14 mouse cellular contexts compared by ENCODE assay signal in the genomic region with DNA sequence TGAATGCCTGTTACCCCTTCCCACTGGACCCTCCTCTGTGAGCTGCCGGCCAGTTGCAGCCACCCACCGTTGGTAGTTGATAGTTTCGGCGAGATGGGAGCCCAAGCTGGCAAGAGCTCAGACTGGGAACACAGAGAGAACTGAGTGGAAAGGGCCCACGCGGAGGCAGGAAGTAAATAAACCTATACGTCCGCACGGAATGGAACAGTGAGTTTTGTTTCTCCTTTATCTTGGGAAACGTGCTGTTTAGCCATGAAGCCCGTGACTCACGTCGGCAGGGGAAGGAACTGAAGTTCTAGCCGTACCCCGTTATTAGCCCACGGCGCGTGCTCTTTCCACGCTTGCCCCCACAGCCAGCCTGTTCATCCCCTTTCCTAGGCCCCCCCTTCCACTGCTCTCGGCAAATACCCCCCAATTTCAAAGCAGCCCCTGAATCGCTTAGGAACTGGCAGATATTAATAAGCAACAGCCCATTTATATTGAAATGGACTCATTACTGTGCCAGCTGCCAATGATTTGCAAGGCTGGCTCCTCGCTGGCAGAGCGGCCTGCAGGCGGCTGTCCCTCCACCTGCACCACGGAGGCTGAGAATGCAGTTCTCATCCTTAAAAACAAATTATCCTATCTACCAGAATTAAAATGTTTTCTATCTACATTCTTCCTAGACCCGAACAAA.
DNase-seq lines count a peak whose midpoint lies in the region; ATAC-seq and TF ChIP-seq lines count a peak whose summit lies in the region.
"Had no signal": no experiment of that assay in that cellular context is flagged by ENCODE, and none has a peak within 500 bp of the region (broad histone marks: within the 10 kb centered on the region; RNA-seq: fewer than 3 reads in every experiment).

No protein-coding gene starts in this region.

- H3K9me3 ChIP-seq in heart, embryonic 13.5 days: no peaks in the 10 kb centered on the region
- no peaks in the 10 kb centered on the region for H3K9me3 ChIP-seq in midbrain, embryonic 14.5 days (ENCODE audit: control insufficient read depth, low read length)
- H3K9me3 ChIP-seq in midbrain, embryonic 11.5 days (ENCODE audit: control insufficient read depth, low read length): no peaks in the 10 kb centered on the region
- H3K9me3 ChIP-seq in forebrain, postnatal 0 days (ENCODE audit: low read length): no peaks in the 10 kb centered on the region
- H3K9me3 ChIP-seq in neural tube, embryonic 14.5 days (ENCODE audit: control insufficient read depth, low read length): no peaks in the 10 kb centered on the region

- H3K36me3 ChIP-seq in heart, embryonic 13.5 days: no peaks in the 10 kb centered on the region
- no peaks in the 10 kb centered on the region for H3K36me3 ChIP-seq in midbrain, embryonic 14.5 days (ENCODE audit: control insufficient read depth, insufficient read depth, low read length)
- no peaks in the 10 kb centered on the region for H3K36me3 ChIP-seq in midbrain, embryonic 11.5 days (ENCODE audit: control insufficient read depth, insufficient read depth, low read length)
- H3K36me3 ChIP-seq in forebrain, postnatal 0 days (ENCODE audit: insufficient read depth): no peaks in the 10 kb centered on the region
- H3K36me3 ChIP-seq in neural tube, embryonic 14.5 days (ENCODE audit: control insufficient read depth, insufficient read depth, low read length): no peaks in the 10 kb centered on the region

- H3K4me2 ChIP-seq in heart, embryonic 13.5 days: peak overlapping the region; percentile 36; the same call in 1 of the 2 replicates
- H3K4me2 ChIP-seq in midbrain, embryonic 14.5 days (ENCODE audit: low read length): peak overlapping the region; percentile 38
- no peak overlapping the region for H3K4me2 ChIP-seq in midbrain, embryonic 11.5 days
- H3K4me2 ChIP-seq in forebrain, postnatal 0 days (ENCODE audit: low read depth): peak overlapping the region; percentile 34
- no peak overlapping the region for H3K4me2 ChIP-seq in neural tube, embryonic 14.5 days (ENCODE audit: low read depth, low read length)

- no peak overlapping the region for H3K4me3 ChIP-seq in heart, embryonic 13.5 days
- H3K4me3 ChIP-seq in midbrain, embryonic 14.5 days (replicated peaks; ENCODE audit: low read depth, low read length): no peak overlapping the region
- H3K4me3 ChIP-seq in midbrain, embryonic 11.5 days (ENCODE audit: low read depth, low read length): no peak overlapping the region
- H3K4me3 ChIP-seq in forebrain, postnatal 0 days (ENCODE audit: low read depth, low read length): no peak overlapping the region
- no peak overlapping the region for H3K4me3 ChIP-seq in neural tube, embryonic 14.5 days (ENCODE audit: low read depth, low read length)
- H3K4me3 ChIP-seq: erythroblast, embryonic 14.5 days had no signal

- ATAC-seq in heart, embryonic 13.5 days (ENCODE audit: extremely low read depth, insufficient number of reproducible peaks, low FRiP score, low TSS enrichment): no peak
- ATAC-seq in midbrain, embryonic 14.5 days (ENCODE audit: low FRiP score, low TSS enrichment): no peak
- no peak for ATAC-seq in midbrain, embryonic 11.5 days (ENCODE audit: low FRiP score)
- peak; percentile 56; the same call in 1 of the 2 replicates for ATAC-seq in forebrain, postnatal 0 days
- peak; percentile 32; the same call in 1 of the 2 replicates for ATAC-seq in neural tube, embryonic 14.5 days (ENCODE audit: low read depth)

- H3K27me3 ChIP-seq in heart, embryonic 13.5 days (replicated peaks): no peaks in the 10 kb centered on the region
- H3K27me3 ChIP-seq in midbrain, embryonic 14.5 days (ENCODE audit: control insufficient read depth, insufficient read depth, low read length): no peaks in the 10 kb centered on the region
- H3K27me3 ChIP-seq in midbrain, embryonic 11.5 days (ENCODE audit: control insufficient read depth, insufficient read depth, low read length): no peaks in the 10 kb centered on the region
- no peaks in the 10 kb centered on the region for H3K27me3 ChIP-seq in forebrain, postnatal 0 days (ENCODE audit: insufficient read depth, low read length)
- H3K27me3 ChIP-seq in neural tube, embryonic 14.5 days (ENCODE audit: control insufficient read depth, insufficient read depth, low read length): no peaks in the 10 kb centered on the region

- no peak for DNase-seq in heart, adult 9 months (ENCODE audit: low spot score in 2 of 2)
- peak; percentile 55 for DNase-seq in midbrain, embryonic 14.5 days
- no peak for DNase-seq in midbrain, embryonic 11.5 days (ENCODE audit: low spot score, missing footprints)
- DNase-seq in forebrain, postnatal 0 days: no peak
- DNase-seq in MN1 (ENCODE audit: low spot score): no peak
- no peak for DNase-seq in layer of hippocampus, postnatal 14 days (ENCODE audit: low spot score in 2 of 2)
- DNase-seq: adrenal gland, postnatal 14 days; cerebellum, adult 9-11 months; kidney, adult 8-10 months; layer of hippocampus, postnatal 36 days; lung, postnatal 14 days had no signal

- H3K4me1 ChIP-seq in heart, embryonic 13.5 days: peaks cover 5% of the 10 kb centered on the region; the same call in 1 of the 2 replicates
- peaks cover 19% of the 10 kb centered on the region for H3K4me1 ChIP-seq in midbrain, embryonic 14.5 days (ENCODE audit: control insufficient read depth, insufficient read depth, low read length)
- peaks cover 8% of the 10 kb centered on the region for H3K4me1 ChIP-seq in midbrain, embryonic 11.5 days (ENCODE audit: control insufficient read depth, insufficient read depth, low read length)
- H3K4me1 ChIP-seq in forebrain, postnatal 0 days (ENCODE audit: insufficient read depth): peaks cover 10% of the 10 kb centered on the region; the same call in 1 of the 2 replicates
- no peaks in the 10 kb centered on the region for H3K4me1 ChIP-seq in neural tube, embryonic 14.5 days (ENCODE audit: control insufficient read depth, insufficient read depth, low read length)

- 70% methylated on average over 26 of the region's 26 CpGs for WGBS in heart, embryonic 13.5 days
- WGBS in midbrain, embryonic 14.5 days: 50% methylated on average over 26 of the region's 26 CpGs
- WGBS in midbrain, embryonic 11.5 days: 81% methylated on average over 26 of the region's 26 CpGs
- 12% methylated on average over 26 of the region's 26 CpGs for WGBS in forebrain, postnatal 0 days
- WGBS in neural tube, embryonic 14.5 days: 45% methylated on average over 26 of the region's 26 CpGs

- no peak overlapping the region for H3K27ac ChIP-seq in heart, embryonic 13.5 days (replicated peaks)
- H3K27ac ChIP-seq in midbrain, embryonic 14.5 days (replicated peaks; ENCODE audit: low read depth, low read length): peak overlapping the region; percentile 37; the same call in 1 of the 2 replicates
- H3K27ac ChIP-seq in midbrain, embryonic 11.5 days (ENCODE audit: low read depth, low read length): no peak overlapping the region
- H3K27ac ChIP-seq in forebrain, postnatal 0 days (ENCODE audit: low read depth, low read length): peak overlapping the region; percentile 9; the same call in 1 of the 2 replicates
- no peak overlapping the region for H3K27ac ChIP-seq in neural tube, embryonic 14.5 days (ENCODE audit: low read depth, low read length)

- no peak overlapping the region for H3K9ac ChIP-seq in heart, embryonic 13.5 days
- no peak overlapping the region for H3K9ac ChIP-seq in midbrain, embryonic 14.5 days (replicated peaks; ENCODE audit: low read length)
- H3K9ac ChIP-seq in midbrain, embryonic 11.5 days (ENCODE audit: low read length): no peak overlapping the region
- H3K9ac ChIP-seq in forebrain, postnatal 0 days: 0 out of 2 replicates have a peak overlapping the region, but pooled peaks have one; percentile 4
- no peak overlapping the region for H3K9ac ChIP-seq in neural tube, embryonic 14.5 days (replicated peaks; ENCODE audit: low read depth, low read length)

- TF ChIP-seq CTCF in forebrain, postnatal 0 days (IDR thresholded peaks at IDR 0.05; ENCODE audit: low read depth): no peak

Comparison
In these comparisons a context has a peak if more than half of its experiments do, and no peak if none do; other contexts are left out.
1. H3K27ac ChIP-seq: peak in midbrain, embryonic 14.5 days (single experiment) and forebrain, postnatal 0 days (single experiment); none in heart, embryonic 13.5 days (single experiment), midbrain, embryonic 11.5 days (single experiment) and neural tube, embryonic 14.5 days (single experiment).
2. H3K4me2 ChIP-seq: peak in heart, embryonic 13.5 days (single experiment), midbrain, embryonic 14.5 days (single experiment) and forebrain, postnatal 0 days (single experiment); none in midbrain, embryonic 11.5 days (single experiment) and neural tube, embryonic 14.5 days (single experiment).
3. ATAC-seq: peak in forebrain, postnatal 0 days (single experiment) and neural tube, embryonic 14.5 days (single experiment); none in heart, embryonic 13.5 days (single experiment), midbrain, embryonic 14.5 days (single experiment) and midbrain, embryonic 11.5 days (single experiment).